Mouse (Mus musculus): ENCODE measurements at regions not wholly inside any gene's neighbourhood (a gene's known extent, or its start where the extent isn't known, plus 50 kb on each side); places are given as distances from the start of the nearest gene placed in this dataset.

- no peak for DNase-seq (ENCODE audit: low read depth)
Observed at GRCm38 (mm10) chr13:59916166-59917044, 93.5 kb upstream of the Tut7 start.

- no peak for DNase-seq (ENCODE audit: low read depth)
Observed at GRCm38 (mm10) chr13:59915734-59916133, 92.8 kb upstream of the Tut7 start.

- no peak for DNase-seq (ENCODE audit: low read depth)
Observed at GRCm38 (mm10) chr13:59910179-59911071, 87.5 kb upstream of the Tut7 start.

- DNase-seq (ENCODE audit: low read depth) = no peak
Observed at GRCm38 (mm10) chr13:59909400-59909799, 86.5 kb upstream of the Tut7 start.

- no peak for DNase-seq (ENCODE audit: low read depth)
Observed at GRCm38 (mm10) chr13:59908786-59909185, 85.8 kb upstream of the Tut7 start.

GRCm38 (mm10) chr13:59905488-59905887 lies 82.5 kb upstream of the Tut7 start:
- DNase-seq (ENCODE audit: low read depth) = no peak

GRCm38 (mm10) chr13:59904415-59904814 lies 81.5 kb upstream of the Tut7 start:
- no peak for DNase-seq (ENCODE audit: low read depth)

GRCm38 (mm10) chr13:59899521-59899920 lies 76.6 kb upstream of the Tut7 start:
- no peak for DNase-seq (ENCODE audit: low read depth)

- DNase-seq (ENCODE audit: low read depth) = no peak
Observed at GRCm38 (mm10) chr13:59895754-59896153, 72.8 kb upstream of the Tut7 start.

GRCm38 (mm10) chr13:59894094-59894493 lies 71.1 kb upstream of the Tut7 start:
- DNase-seq (ENCODE audit: low read depth) = no peak

- DNase-seq (ENCODE audit: low read depth) = no peak
Observed at GRCm38 (mm10) chr13:59892961-59893360, 70.0 kb upstream of the Tut7 start.

- DNase-seq (ENCODE audit: low read depth) = no peak
Observed at GRCm38 (mm10) chr13:59892340-59892739, 69.4 kb upstream of the Tut7 start.

- no peak for DNase-seq (ENCODE audit: low read depth)
Observed at GRCm38 (mm10) chr13:59891737-59892136, 68.8 kb upstream of the Tut7 start.

- DNase-seq (ENCODE audit: low read depth) = no peak
Observed at GRCm38 (mm10) chr13:59889468-59890117, 66.6 kb upstream of the Tut7 start.

GRCm38 (mm10) chr13:59888038-59889016 lies 65.4 kb upstream of the Tut7 start:
- DNase-seq (ENCODE audit: low read depth) = no peak

GRCm38 (mm10) chr13:59887306-59887705 lies 64.4 kb upstream of the Tut7 start:
- no peak for DNase-seq (ENCODE audit: low read depth)

- DNase-seq (ENCODE audit: low read depth) = no peak
Observed at GRCm38 (mm10) chr13:59886572-59886971, 63.6 kb upstream of the Tut7 start.

GRCm38 (mm10) chr13:59881989-59882784 lies 59.2 kb upstream of the Tut7 start:
- no peak for DNase-seq (ENCODE audit: low read depth)

GRCm38 (mm10) chr13:59880055-59880454 lies 57.1 kb upstream of the Tut7 start:
- no peak for DNase-seq (ENCODE audit: low read depth)

GRCm38 (mm10) chr13:59875637-59876036 lies 52.7 kb upstream of the Tut7 start:
- DNase-seq (ENCODE audit: low read depth) = peak; percentile 31
